Mouse (Mus musculus): ENCODE data around the gene Fam183b. TPM values are rescaled to one million over a fixed set of nuclear protein-coding genes. Genes with fewer than 3 reads are reported as not detected.
A peak's percentile ranks its signal among the peaks of the same experiment; 100 is the strongest.
"Not testable (repeated sequence)": the region's sequence is repeated elsewhere in the genome, so short reads cannot be mapped to it uniquely, and the experiment has no call there.

Fam183b gene
- total and polyA plus RNA-seq, 2 experiments from 2014 or later = 8.6 to 12.0 TPM

- WGBS = 95% methylated on average over 1 of the region's 1 CpGs
- TF ChIP-seq CTCF (IDR thresholded peaks at IDR 0.05; ENCODE audit: low read depth) = no peak
- ATAC-seq (no peak), DNase-seq (no peak)
- no peaks in the 10 kb centered on the region for H3K4me1 ChIP-seq (ENCODE audit: insufficient read depth)
- H3K27me3 ChIP-seq (ENCODE audit: insufficient read depth, low read length) = no peaks in the 10 kb centered on the region
- no peak overlapping the region for H3K4me2 ChIP-seq (ENCODE audit: low read depth)
- H3K9me3 ChIP-seq (ENCODE audit: low read length) = no peaks in the 10 kb centered on the region
- no peak overlapping the region for H3K9ac ChIP-seq
- H3K27ac ChIP-seq (ENCODE audit: low read depth, low read length) = no peak overlapping the region
- H3K36me3 ChIP-seq (ENCODE audit: insufficient read depth) = no peaks in the 10 kb centered on the region
- H3K4me3 ChIP-seq (ENCODE audit: low read depth, low read length) = no peak overlapping the region
Observed at GRCm38 (mm10) chr11:58815676-58816075, 13.9 kb upstream of the Fam183b start.

- not testable (repeated sequence) for DNase-seq; H3K9me3 ChIP-seq (ENCODE audit: low read length); H3K4me2 ChIP-seq (ENCODE audit: low read depth); H3K4me3 ChIP-seq (ENCODE audit: low read depth, low read length); H3K9ac ChIP-seq; H3K4me1 ChIP-seq (ENCODE audit: insufficient read depth); H3K27me3 ChIP-seq (ENCODE audit: insufficient read depth, low read length); H3K27ac ChIP-seq (ENCODE audit: low read depth, low read length); H3K36me3 ChIP-seq (ENCODE audit: insufficient read depth); ATAC-seq
- WGBS = 63% methylated on average over 1 of the region's 1 CpGs
Observed at GRCm38 (mm10) chr11:58814700-58815099, 12.9 kb upstream of the Fam183b start, which contains the start of gene Olfr313. Gene Olfr313, plus strand, starts transcription at chr11:58815000.

GRCm38 (mm10) chr11:58812001-58812400 lies 10.2 kb upstream of the Fam183b start:
- Histone ChIP-seq H3K9ac (no peak overlapping the region), H3K4me3 (ENCODE audit: low read depth, low read length) (no peak overlapping the region), H3K4me2 (ENCODE audit: low read depth) (no peak overlapping the region), H3K27me3 (ENCODE audit: insufficient read depth, low read length) (no peaks in the 10 kb centered on the region), H3K4me1 (ENCODE audit: insufficient read depth) (no peaks in the 10 kb centered on the region), H3K9me3 (ENCODE audit: low read length) (no peaks in the 10 kb centered on the region), H3K27ac (ENCODE audit: low read depth, low read length) (no peak overlapping the region), H3K36me3 (ENCODE audit: insufficient read depth) (no peaks in the 10 kb centered on the region)
- 3% methylated on average over 1 of the region's 1 CpGs for WGBS
- DNase-seq (no peak), ATAC-seq (no peak)
- TF ChIP-seq CTCF (IDR thresholded peaks at IDR 0.05; ENCODE audit: low read depth) = peak; percentile 39

GRCm38 (mm10) chr11:58804393-58804792 lies 2.6 kb upstream of the Fam183b start:
- H3K4me1 ChIP-seq (ENCODE audit: insufficient read depth) = no peaks in the 10 kb centered on the region
- no peaks in the 10 kb centered on the region for H3K27me3 ChIP-seq (ENCODE audit: insufficient read depth, low read length)
- no peak for TF ChIP-seq CTCF (IDR thresholded peaks at IDR 0.05; ENCODE audit: low read depth)
- no peaks in the 10 kb centered on the region for H3K9me3 ChIP-seq (ENCODE audit: low read length)
- H3K27ac ChIP-seq (ENCODE audit: low read depth, low read length) = no peak overlapping the region
- no peaks in the 10 kb centered on the region for H3K36me3 ChIP-seq (ENCODE audit: insufficient read depth)
- H3K4me3 ChIP-seq (ENCODE audit: low read depth, low read length) = no peak overlapping the region
- no peak overlapping the region for H3K4me2 ChIP-seq (ENCODE audit: low read depth)
- H3K9ac ChIP-seq = no peak overlapping the region
- WGBS = 82% methylated on average over 2 of the region's 2 CpGs
- ATAC-seq (no peak), DNase-seq (no peak)

- Histone ChIP-seq H3K27me3 (ENCODE audit: insufficient read depth, low read length) (no peaks in the 10 kb centered on the region), H3K9ac (no peak overlapping the region), H3K36me3 (ENCODE audit: insufficient read depth) (no peaks in the 10 kb centered on the region), H3K4me2 (ENCODE audit: low read depth) (no peak overlapping the region), H3K9me3 (ENCODE audit: low read length) (no peaks in the 10 kb centered on the region), H3K4me1 (ENCODE audit: insufficient read depth) (no peaks in the 10 kb centered on the region), H3K4me3 (ENCODE audit: low read depth, low read length) (no peak overlapping the region), H3K27ac (ENCODE audit: low read depth, low read length) (no peak overlapping the region)
- 82% methylated on average over 4 of the region's 4 CpGs for WGBS
- TF ChIP-seq CTCF (IDR thresholded peaks at IDR 0.05; ENCODE audit: low read depth) = no peak
- ATAC-seq (no peak), DNase-seq (no peak)
Observed at GRCm38 (mm10) chr11:58803871-58804270, 2.1 kb upstream of the Fam183b start.

GRCm38 (mm10) chr11:58799747-58800146 lies 2.0 kb downstream of the Fam183b start:
- no peak for ATAC-seq
- 82% methylated on average over 5 of the region's 5 CpGs for WGBS
- no peak overlapping the region for H3K4me2 ChIP-seq (ENCODE audit: low read depth)
- H3K4me3 ChIP-seq (ENCODE audit: low read depth, low read length) = no peak overlapping the region
- H3K27me3 ChIP-seq (ENCODE audit: insufficient read depth, low read length) = no peaks in the 10 kb centered on the region
- no peak for TF ChIP-seq CTCF (IDR thresholded peaks at IDR 0.05; ENCODE audit: low read depth)
- no peaks in the 10 kb centered on the region for H3K9me3 ChIP-seq (ENCODE audit: low read length)
- H3K36me3 ChIP-seq (ENCODE audit: insufficient read depth) = no peaks in the 10 kb centered on the region
- no peak overlapping the region for H3K27ac ChIP-seq (ENCODE audit: low read depth, low read length)
- DNase-seq = no peak
- H3K9ac ChIP-seq = no peak overlapping the region
- no peaks in the 10 kb centered on the region for H3K4me1 ChIP-seq (ENCODE audit: insufficient read depth)

GRCm38 (mm10) chr11:58796850-58797249 lies 4.9 kb downstream of the Fam183b start:
- ATAC-seq (no peak), DNase-seq (peak; percentile 16)
- Histone ChIP-seq H3K9me3 (ENCODE audit: low read length) (no peaks in the 10 kb centered on the region), H3K4me2 (ENCODE audit: low read depth) (no peak overlapping the region), H3K4me1 (ENCODE audit: insufficient read depth) (no peaks in the 10 kb centered on the region), H3K4me3 (ENCODE audit: low read depth, low read length) (no peak overlapping the region), H3K27me3 (ENCODE audit: insufficient read depth, low read length) (no peaks in the 10 kb centered on the region), H3K9ac (no peak overlapping the region), H3K27ac (ENCODE audit: low read depth, low read length) (no peak overlapping the region), H3K36me3 (ENCODE audit: insufficient read depth) (no peaks in the 10 kb centered on the region)
- TF ChIP-seq CTCF (IDR thresholded peaks at IDR 0.05; ENCODE audit: low read depth) = no peak
- WGBS = 73% methylated on average over 7 of the region's 7 CpGs

GRCm38 (mm10) chr11:58795856-58796255 lies 5.9 kb downstream of the Fam183b start:
- Histone ChIP-seq H3K27me3 (ENCODE audit: insufficient read depth, low read length) (no peaks in the 10 kb centered on the region), H3K27ac (ENCODE audit: low read depth, low read length) (no peak overlapping the region), H3K4me2 (ENCODE audit: low read depth) (no peak overlapping the region), H3K4me3 (ENCODE audit: low read depth, low read length) (no peak overlapping the region), H3K4me1 (ENCODE audit: insufficient read depth) (no peaks in the 10 kb centered on the region), H3K9ac (no peak overlapping the region), H3K9me3 (ENCODE audit: low read length) (no peaks in the 10 kb centered on the region), H3K36me3 (ENCODE audit: insufficient read depth) (no peaks in the 10 kb centered on the region)
- 79% methylated on average over 2 of the region's 2 CpGs for WGBS
- ATAC-seq (no peak), DNase-seq (no peak)
- no peak for TF ChIP-seq CTCF (IDR thresholded peaks at IDR 0.05; ENCODE audit: low read depth)

Measured in forebrain, postnatal 0 days (tissue).